Mouse (Mus musculus): ENCODE measurements around the gene Fam172a.

DNA sequence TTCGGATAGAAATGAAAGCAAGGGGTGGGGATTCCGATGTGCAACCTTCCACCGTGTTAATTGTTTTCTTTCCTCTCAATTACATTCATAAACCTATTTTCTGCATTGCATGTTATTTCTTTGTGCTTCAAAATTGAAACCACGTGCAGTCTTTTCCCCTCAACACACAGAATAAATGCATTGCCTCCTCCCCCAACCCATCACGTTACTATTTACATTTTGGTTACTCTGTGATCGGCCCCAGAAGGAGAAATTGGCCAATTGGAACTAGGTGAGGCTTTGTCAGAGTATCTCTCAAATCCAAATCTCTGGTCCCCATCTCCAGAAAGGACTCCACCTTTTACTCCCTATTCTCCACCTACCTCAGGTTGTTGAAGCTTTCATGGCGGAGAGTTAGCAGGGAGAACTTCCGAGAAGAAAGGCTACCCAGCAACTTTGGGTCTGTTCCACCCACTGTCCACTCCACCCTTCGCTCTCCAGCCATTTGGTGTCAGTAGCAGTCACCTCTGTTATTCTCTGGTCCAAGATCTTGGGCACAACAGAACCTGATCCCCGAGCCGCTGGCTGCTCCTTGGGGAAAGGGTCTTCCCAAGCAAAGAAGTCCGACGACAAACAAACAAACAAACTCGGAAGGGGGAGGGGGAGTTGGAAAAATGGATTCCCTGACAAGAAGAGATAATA, 483.1 kb downstream of the Fam172a start:
- TF ChIP-seq POLR2A (IDR thresholded peaks at IDR 0.05; ENCODE audit: borderline replicate concordance, extremely low read depth, insufficient read depth, insufficient read length, poor library complexity, severe bottlenecking) (no peak), CTCF (IDR thresholded peaks at IDR 0.05; ENCODE audit: borderline replicate concordance, extremely low read depth, insufficient read depth, insufficient read length) (no peak)
